Mouse (Mus musculus) embryo, embryonic 10 days (tissue): ENCODE measurements around the gene Clint1.
A peak's percentile ranks its signal among the peaks of the same experiment; 100 is the strongest.

Experiments
- DNase-seq: peaks from one replicate; pipeline ENCODE4 v3.0.0-alpha.2; 2015; ENCODE audit warnings: low spot score

Clint1 gene

DNA sequence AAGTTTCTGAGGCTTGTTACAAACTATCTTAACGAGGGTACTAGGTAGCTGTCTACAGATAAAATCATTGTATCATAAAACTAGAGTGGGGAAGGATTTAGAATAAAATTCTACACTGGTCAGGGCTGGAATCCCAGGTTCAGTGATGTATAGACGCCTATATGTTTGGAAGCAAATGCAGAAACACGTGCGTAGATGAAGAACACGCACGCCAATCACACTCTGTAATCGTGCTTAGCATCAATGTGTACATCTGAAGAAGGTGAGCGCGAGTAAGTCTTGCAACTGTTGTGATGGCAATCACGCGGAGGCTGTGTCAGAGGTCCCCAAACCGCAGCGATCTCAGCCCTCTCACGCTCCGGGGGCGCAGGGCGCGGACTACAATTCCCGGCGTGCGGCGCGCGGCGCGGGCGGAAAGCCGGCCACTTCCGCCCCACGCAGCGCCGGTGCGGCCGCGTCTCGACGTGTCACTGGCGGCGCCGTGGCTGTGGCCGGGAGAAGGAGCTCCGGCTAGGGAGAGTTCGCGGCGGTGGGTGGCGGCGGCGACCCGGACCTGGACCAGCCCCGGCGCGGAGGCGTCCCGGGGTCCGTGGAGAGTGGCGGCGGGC lies at the start of gene Clint1:
Gene Clint1, plus strand, starts transcription at position 536 of the 608 bp plus-strand sequence.
- peak; percentile 90 for DNase-seq

DNA sequence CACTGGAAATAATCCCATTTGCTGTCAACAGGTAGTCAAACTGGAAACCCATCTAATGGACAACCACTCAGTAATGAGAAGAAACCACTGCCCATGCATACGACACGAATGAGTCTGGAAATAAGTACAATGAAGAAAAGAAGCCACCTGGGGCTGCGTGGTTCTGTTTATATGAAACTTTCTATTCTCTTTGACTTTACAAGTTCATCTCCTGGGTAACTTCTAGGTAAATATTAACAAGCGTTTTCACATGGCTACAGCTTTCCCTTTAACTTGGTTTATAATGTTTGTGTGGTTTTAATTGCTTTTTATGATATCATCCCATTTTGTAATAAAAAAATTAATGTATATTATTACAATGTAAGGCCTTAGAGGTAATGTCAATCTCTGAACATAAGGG lies 47.8 kb upstream of the Clint1 start:
- DNase-seq = no peak

DNA sequence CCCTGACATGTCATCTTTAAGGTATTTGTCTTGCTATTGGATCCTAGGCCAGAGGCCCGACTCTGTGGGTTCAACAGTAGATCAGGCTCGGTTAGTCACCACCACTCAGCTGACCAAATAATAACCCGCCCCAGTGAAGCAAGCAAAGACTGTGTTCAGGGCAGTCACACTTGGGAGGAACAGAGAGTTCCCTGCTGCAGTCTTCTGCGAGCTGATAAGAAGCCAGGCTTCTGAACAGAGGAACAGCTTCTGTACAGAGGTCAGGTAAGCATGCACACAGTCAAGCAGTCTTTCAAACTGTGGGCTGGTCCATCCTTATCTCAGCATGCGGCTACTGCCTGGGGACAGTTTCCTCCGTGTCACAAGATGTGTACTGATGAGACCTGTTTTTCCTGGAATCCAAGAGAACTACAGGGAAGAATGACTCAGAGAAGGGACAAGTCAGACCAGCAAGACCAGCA lies 46.5 kb upstream of the Clint1 start:
- DNase-seq = peak; percentile 12

DNA sequence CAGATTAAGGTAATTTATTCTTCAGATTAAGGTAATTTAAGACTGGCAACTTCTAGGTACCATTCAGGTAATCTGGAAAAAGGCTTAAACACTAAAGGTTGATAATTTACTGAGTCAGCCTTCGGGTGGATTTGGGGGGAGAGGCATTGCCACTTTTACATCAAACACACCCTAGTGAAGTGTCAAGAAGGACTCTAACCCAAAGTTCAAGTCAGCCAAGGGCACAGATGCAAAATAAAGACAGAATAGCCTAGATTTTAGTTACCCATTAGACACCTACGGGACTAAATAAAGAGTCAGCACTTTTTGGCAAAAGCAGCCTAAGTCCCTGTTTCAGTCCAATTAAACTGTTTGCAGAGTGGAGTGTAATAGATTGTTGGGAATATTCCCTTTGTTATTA lies 46.0 kb upstream of the Clint1 start:
- DNase-seq = no peak

DNA sequence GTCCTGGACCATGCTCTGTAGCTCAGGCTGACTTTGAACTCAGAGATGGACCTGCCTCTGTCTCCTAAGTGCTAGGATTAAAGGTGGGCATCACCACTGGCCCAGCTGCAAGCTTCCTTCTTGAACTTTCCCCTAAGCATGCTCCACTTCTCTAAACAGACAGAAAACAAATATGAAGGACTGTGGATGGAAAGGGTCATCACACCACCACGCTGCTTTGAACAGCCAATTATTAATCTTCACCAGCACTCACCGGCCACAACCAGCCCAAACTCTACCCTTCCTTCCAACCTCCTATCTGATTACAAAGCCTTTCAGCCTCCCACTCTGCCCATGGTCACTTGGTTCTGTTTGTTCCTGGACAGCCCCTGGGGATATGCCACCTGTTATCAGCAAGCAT lies 45.6 kb upstream of the Clint1 start:
- no peak for DNase-seq

DNA sequence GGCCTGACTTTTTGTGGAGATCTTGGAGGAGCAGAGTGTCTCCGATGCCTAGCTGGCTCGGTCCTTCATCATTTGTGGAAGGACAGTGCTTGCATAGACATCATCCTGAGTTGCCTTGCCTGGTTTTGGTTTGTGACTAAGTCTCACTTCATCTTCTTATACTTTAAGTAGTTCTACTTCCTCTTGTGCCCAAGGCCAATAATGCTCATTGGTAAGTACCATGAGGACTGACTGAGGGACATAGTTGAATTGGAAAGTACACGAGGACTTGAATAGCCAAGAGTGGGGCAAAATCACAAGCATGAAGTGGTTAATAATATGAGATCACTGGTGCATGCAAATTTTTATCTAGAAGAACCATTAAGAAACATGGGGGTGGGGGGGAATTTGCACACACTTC lies 45.0 kb upstream of the Clint1 start:
- no peak for DNase-seq

DNA sequence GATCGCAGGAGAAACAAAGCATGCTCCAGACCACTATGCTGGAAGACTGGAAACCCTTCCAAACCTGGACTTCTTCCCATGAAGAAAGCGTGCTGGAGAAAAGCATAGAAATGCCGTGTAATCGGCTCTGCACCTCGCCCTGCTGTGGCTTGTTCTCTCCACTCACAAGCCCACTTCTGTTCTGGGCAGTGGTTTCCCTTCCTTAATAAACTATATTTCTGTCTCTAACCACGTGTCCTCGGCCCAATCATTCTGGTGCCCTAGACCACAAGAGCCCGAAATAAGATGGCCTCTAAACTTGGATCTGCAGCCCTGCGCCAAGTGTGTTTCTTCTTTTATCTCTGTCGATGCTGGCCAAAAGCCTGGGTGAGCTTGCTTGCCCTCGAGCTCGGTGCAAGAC lies 44.0 kb upstream of the Clint1 start:
- DNase-seq = no peak

DNA sequence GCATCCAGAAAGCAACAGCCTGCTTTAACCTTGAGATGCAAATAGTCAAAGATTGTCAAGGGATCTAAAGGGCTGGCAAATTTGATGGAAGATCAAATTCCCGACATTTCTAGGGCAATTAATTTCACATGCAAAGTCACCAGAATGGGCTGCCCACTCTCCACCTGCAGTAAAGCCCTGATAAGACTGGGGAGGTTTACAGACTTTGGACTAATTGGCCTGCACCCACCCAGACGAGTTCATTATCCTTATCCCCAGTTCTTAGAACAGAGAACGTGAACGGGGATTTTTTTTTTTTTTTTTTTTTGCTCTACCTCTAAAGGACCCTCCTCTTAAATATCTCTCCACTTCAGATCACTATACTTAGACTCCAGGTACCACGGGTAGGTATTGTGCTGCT lies 42.4 kb upstream of the Clint1 start:
- no peak for DNase-seq

DNA sequence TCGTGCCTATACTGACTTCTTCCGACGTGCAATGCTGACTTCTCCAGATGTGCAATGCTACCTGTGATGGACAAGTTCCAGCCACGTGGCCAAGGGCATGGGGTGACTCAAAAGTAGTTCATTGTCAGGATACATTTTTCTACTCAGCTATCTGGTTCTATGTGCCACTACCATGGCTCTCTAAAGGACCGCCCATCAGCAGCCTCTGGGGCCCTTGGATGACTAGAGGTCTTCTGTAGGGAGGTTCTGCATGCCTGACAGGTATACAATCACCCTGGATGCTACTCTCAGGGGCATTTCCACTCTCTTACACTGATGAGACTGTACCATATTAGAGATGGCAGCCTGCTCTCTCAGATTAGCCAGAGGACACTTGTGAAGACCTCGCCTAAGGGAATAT lies 41.8 kb upstream of the Clint1 start:
- no peak for DNase-seq

DNA sequence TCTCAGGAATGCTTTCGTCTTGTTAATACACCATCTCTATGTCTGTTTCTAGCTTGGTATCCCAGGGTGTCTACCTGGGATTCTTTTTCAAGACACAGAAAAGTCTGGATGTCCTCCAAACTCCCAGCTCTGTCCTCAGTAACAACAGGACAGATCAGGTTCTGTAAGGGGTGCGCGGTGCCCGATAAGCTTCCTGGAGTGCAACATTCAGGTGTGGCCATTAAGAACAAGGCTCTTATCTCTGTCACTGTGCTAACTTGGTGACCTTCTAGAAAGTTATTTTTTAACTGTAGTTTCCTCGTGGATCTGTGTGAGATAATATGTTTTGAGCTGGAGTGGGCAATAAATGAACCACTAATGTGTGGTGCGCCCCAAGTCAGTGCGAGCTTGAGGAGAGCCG lies 41.0 kb upstream of the Clint1 start:
- no peak for DNase-seq

DNA sequence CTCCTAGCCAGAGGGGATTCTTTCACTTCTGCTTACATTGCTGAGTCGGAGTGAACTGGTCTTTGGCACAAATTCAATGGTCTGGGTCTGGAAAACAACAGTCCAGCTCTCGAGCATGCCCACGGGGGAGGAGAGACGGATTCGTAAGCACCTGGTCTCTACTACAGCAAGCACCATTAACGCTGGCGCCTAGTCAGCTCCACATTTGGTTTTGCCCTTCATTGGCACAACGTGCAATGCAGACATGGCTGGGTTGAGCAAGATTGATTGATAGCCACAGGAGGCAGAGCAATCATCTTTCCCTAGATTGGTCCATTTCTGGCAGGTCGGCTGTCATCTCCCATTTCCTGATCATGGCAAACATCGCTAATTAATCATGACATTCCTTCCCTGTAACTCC lies 36.2 kb upstream of the Clint1 start:
- DNase-seq = no peak

DNA sequence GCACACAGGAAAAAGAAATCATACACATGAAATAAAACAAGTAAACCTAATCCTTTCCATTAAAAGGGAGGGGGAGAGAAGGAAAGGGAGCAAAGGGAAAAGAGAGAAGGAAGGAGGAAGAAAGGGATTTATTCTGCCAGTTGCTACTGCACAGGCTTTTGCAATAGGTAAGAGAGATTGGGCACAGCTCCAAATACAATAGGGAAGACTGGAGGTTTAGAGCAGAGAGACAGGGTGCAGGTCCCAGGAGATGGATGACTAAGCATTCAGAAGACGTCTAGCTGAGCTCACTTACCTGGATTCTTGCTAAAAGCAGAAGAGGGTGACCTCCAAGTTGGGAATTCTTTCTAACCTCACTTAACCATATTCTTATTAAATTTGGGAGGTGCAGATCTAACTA lies 35.1 kb upstream of the Clint1 start:
- DNase-seq = no peak

DNA sequence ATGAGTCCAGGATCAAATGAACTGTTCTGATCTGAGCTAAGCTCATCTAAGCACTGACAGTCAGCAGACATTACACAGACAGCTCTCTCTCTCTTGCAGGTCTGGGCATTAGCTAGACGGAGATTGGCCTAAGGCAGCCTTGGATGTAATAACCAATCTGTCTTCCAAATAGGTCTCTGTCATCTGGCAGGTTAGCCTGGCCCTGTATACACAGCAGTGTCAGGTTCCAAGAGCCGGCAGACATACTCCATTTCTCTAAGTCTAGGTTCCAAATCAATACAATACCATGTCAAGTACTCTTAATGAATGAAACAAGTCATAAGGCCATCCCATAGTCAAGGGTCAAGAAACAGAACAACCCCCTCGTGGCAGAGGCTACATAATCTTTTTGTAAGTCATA lies 33.9 kb upstream of the Clint1 start:
- DNase-seq = peak; percentile 20

DNA sequence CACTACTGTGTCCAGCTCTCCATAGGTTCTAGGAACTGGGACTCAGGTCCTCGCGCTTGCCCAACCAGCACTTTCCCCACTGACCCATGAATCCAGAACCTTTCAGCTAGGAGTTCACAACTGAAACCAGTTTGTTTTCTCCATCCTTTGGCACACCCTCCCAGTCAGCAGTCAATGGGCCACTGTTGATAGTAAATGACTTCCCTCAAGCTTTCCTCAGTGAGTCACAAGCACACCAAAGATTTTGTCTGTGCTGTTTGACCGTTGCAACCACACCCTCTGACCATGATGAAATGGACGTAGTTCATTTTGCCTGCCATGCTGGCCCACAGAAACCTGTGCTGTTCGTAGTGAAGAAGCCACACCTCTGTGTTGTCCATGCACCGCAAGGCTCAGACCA lies 30.9 kb upstream of the Clint1 start:
- no peak for DNase-seq

DNA sequence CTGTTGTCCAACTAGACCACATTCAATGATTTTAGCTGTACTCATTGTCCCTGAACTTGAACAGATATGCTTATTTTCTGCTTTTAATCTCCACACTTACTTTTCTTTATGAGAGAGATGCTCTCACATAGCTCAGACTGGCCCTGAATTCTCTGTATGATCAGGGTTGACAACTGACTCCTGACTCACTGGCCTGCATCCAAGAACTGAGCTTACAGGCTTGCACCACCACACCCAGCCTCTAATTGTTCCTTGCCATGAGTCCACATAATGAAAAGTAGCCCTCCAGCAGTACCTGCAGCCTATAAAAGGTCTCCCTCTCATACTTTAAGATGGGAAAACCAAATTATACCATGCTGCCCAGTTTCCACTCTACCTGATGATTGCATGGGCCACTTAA lies 21.7 kb upstream of the Clint1 start:
- DNase-seq = no peak

DNA sequence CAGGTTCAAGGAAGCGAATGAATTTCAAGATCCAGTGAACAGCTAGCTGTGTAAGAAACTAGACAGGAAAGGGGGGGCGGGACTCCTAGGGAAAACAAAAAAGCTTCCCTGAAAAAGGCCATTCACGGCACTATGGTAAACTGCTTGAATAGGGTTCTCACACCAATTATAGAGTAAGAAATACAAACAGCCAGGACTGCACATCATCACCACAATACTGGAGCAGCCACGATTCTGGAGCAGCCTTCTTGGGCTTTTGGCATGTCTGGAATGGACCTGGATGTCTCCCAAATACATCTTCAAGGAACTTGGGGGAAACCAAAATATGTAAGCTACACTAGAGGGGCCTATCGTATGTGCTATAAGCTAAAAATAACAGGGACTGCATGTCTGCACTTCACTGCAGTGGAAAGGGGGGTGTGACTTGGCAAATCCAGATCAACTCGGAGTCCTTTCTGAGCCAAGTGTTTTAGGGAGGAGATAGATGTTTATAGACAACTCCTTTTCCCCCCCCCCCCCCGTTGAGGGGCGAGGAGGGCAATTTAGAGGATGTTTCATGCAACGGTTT lies 21.0 kb upstream of the Clint1 start:
- DNase-seq = no peak

DNA sequence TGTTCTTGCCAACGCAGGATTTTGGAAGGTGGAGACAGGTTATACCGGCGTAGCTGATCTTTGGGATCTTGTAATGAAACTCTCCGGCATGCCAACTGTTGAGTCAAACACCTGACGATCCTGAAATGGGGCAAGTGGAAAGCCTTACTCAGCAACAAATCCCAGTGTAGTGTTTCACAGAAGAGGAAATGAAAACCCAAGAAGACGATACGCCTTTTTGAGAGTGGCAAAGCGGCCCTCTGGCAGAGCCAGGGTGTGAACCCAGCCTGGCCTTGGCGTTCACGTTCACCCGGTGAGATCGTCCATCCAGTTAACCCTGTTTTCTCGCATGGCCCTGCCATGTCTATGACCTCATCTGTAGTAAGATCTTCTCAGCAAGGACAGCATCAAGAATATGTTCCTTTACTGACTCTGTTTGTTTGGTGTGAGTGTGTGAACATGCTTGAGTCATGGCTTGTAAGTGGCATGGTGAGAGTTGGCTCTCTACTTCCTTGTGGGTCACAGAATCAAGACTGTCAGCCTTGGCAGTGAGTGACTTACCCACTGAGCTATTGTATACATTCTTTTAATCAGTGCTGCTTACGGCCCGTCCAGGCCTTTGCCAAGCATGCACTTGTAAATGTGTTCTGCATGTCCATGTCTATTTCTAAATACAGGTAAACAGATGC lies 20.2 kb upstream of the Clint1 start:
- no peak for DNase-seq

DNA sequence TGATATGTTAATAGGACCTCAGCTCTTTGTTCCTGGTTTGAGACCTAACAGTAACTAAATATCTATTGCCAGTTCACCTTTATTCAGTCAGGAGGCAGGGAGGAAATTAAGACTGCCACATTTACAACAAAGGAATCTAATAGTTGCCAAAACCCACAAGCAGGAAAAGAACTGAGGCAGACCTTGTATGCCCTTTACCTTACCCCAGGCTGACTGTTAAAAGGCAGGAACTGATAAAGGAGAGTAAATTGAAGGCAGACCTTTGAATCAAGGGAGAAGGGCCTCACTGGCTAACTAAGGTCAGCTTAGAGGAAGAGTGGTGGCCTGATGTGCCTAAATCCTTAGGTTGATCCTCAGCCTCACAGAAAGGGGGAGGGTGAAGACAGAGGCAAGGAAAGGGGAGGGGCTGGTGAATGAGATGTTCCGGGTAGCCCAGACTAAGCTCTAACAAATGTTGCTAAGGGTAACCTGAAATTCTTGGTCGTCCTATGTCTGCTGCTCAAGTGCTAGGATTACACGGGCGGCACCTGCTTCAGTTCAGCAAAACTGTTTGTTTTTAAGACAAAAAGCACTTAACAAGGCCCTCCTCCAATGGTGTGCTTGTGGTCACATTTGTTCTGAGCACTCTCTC lies 16.1 kb upstream of the Clint1 start:
- DNase-seq = peak; percentile 50

DNA sequence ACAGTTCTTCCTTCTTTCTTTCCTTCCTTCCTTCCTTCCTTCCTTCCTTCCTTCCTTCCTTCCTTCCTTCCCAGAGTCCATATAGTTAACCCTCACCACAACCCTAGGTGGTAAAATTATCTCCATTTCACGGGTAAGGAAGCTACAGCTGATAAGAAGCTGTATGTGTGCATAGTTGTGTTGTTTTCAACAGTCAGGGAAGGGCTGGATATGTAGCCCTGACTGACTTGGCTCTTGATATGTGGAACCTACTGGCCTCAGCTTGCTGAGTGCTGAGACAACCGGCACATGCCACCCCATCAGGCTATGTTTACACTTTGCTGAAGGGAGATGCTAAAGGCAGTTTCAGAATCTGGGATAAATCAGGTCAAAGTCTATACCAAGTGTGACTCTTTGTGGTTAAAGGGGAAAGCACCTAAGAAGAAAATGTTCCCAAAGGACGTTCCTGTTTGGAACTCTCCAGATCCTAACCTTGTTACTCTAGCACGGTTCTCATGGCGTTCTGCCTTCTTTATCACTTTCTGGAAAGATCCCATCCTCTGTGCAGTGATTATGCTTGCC lies 14.5 kb upstream of the Clint1 start:
- DNase-seq = no peak

DNA sequence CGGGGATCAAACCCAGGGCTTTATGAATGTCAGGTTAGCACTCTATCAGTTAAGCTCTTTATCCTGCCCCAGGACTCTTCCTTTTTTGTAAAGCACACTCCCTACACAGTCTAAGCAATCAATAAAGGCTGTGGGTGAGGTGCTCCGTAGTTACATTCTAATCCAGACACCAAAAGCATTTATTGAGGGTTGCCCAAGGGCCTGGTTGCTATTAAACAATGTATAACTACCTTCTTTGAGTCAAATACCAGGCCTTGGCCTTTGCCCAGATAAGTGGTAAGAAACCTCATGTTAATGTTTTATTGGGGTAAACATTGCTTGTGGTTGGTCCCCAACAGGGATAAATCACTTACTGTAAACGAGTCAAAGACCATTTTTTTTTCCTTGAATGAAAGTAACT lies 13.4 kb upstream of the Clint1 start:
- DNase-seq = no peak

DNA sequence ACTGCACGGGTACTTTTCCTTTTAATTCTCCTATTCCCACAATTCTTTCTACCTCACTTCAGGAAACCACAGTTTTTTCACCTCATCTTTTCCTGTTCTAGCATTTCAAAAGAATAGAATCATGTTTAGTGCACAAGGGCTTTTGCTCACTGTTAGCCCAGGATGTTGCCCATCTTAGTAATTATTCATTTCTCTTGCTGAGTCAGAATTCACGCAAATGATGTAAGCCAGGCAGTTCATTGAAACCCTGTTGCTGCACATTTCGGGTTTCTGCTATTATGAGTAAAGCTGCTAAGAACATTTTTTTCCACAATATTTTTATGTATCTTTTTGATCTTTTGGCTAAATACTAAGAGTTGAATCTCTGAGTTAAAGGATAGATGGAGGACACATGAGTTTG lies 11.5 kb upstream of the Clint1 start:
- DNase-seq = no peak

DNA sequence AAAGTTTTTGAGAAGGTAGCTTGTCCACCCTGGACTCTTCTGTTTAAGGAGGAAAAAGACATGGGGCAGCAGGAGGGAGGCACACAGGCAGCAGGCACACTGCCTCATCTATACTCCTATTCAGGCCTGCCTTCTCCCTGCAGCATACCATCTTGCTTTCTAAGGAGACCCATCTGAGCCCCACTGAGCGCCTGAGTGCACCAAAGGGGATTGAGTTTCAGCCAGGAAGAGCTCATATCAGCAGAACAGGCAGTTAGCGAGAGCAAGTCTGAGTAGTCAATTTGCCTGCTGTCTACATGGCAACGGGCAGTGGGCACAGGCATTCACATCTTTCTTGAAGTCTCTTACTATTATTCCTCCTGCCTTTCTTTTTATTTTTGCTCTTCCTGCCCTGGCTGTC lies 5.8 kb upstream of the Clint1 start:
- DNase-seq = peak; percentile 13

DNA sequence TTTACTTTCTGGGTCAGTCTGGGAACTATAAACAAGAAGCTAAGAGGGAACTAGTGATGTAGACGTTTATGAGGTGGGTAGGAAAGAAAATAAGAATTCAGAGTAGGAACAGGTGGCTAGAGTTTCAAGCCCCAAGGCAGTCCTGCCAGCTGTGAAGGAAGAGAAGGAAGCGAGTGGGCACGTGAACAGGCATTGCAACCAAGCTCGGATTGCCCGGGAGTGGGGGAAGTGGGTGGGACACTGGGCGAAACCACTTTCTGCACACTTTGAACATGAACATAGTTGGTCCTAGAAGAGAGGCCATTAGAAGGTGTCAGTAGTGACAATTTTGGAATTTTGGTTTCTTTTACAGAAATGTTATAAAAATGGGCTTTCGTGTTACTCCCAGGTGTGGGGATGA lies 4.3 kb upstream of the Clint1 start:
- DNase-seq = no peak
